8 mouse cellular contexts compared by ENCODE assay signal in genomic region chr7:3664524-3665214, GRCm38 (mm10). TPM values are rescaled to one million over a fixed set of nuclear protein-coding genes. Genes with fewer than 3 reads are reported as not detected.
A peak's percentile ranks its signal among the peaks of the same experiment; 100 is the strongest.
DNase-seq lines count a peak whose midpoint lies in the region; ATAC-seq and TF ChIP-seq lines count a peak whose summit lies in the region.

No protein-coding gene starts in this region.

- H3K4me1 ChIP-seq in cortical plate, adult 2 months (ENCODE audit: control insufficient read depth, insufficient read depth, low read length), result peaks cover 2% of the 10 kb centered on the region; the same call in 1 of the 2 replicates
- peaks cover 16% of the 10 kb centered on the region for H3K4me1 ChIP-seq in hindbrain, embryonic 16.5 days (ENCODE audit: control insufficient read depth, insufficient read depth, low read depth, low read length)
- peaks cover 48% of the 10 kb centered on the region for H3K4me1 ChIP-seq in liver, embryonic 13.5 days (replicated peaks)
- H3K4me1 ChIP-seq in neural tube, embryonic 15.5 days, result peaks cover 27% of the 10 kb centered on the region

- H3K36me3 ChIP-seq in hindbrain, embryonic 16.5 days (ENCODE audit: control insufficient read depth, insufficient read depth, low read length), result peaks cover 19% of the 10 kb centered on the region
- peaks cover 41% of the 10 kb centered on the region for H3K36me3 ChIP-seq in liver, embryonic 13.5 days
- H3K36me3 ChIP-seq in neural tube, embryonic 15.5 days, result peaks cover 32% of the 10 kb centered on the region

- peak overlapping the region; percentile 74 for H3K4me2 ChIP-seq in hindbrain, embryonic 16.5 days (ENCODE audit: low read length)
- peak overlapping the region; percentile 94 for H3K4me2 ChIP-seq in liver, embryonic 13.5 days
- peak overlapping the region; percentile 68 for H3K4me2 ChIP-seq in neural tube, embryonic 15.5 days

- 30% methylated on average over 15 of the region's 15 CpGs for WGBS in hindbrain, embryonic 16.5 days
- WGBS in liver, embryonic 13.5 days (ENCODE audit: insufficient replicate concordance), result 23% methylated on average over 15 of the region's 15 CpGs
- WGBS in neural tube, embryonic 15.5 days, result 30% methylated on average over 15 of the region's 15 CpGs

- peak overlapping the region; percentile 80 for H3K9ac ChIP-seq in hindbrain, embryonic 16.5 days (ENCODE audit: low read depth, low read length)
- H3K9ac ChIP-seq in liver, embryonic 13.5 days, result peak overlapping the region; percentile 82
- H3K9ac ChIP-seq in neural tube, embryonic 15.5 days (replicated peaks), result peak overlapping the region; percentile 66

- peak overlapping the region; percentile 59 for H3K4me3 ChIP-seq in cortical plate, adult 2 months (ENCODE audit: insufficient read depth, low read length)
- H3K4me3 ChIP-seq in hindbrain, embryonic 16.5 days (ENCODE audit: low read length), result peak overlapping the region; percentile 76
- H3K4me3 ChIP-seq in liver, embryonic 13.5 days (replicated peaks), result peak overlapping the region; percentile 74
- H3K4me3 ChIP-seq in neural tube, embryonic 15.5 days (replicated peaks), result peak overlapping the region; percentile 68

- no peak for TF ChIP-seq POLR2A in cortical plate, adult 2 months (IDR thresholded peaks at IDR 0.05; ENCODE audit: extremely low read depth, insufficient read depth, low read length)

- TF ChIP-seq CTCF in cortical plate, adult 2 months (IDR thresholded peaks at IDR 0.05; ENCODE audit: extremely low read depth, insufficient read depth, low read length), result no peak

- H3K9me3 ChIP-seq in hindbrain, embryonic 16.5 days (ENCODE audit: control insufficient read depth, low read length), result no peaks in the 10 kb centered on the region
- no peaks in the 10 kb centered on the region for H3K9me3 ChIP-seq in liver, embryonic 13.5 days (replicated peaks)
- no peaks in the 10 kb centered on the region for H3K9me3 ChIP-seq in neural tube, embryonic 15.5 days (replicated peaks)

- no peak overlapping the region for H3K27ac ChIP-seq in cortical plate, adult 2 months (ENCODE audit: insufficient read depth, low read length)
- peak overlapping the region; percentile 84 for H3K27ac ChIP-seq in hindbrain, embryonic 16.5 days (ENCODE audit: low read depth, low read length)
- peak overlapping the region; percentile 89 for H3K27ac ChIP-seq in liver, embryonic 13.5 days
- peak overlapping the region; percentile 84 for H3K27ac ChIP-seq in neural tube, embryonic 15.5 days (replicated peaks)

- ATAC-seq in hindbrain, embryonic 16.5 days, result peak; percentile 18
- ATAC-seq in liver, embryonic 13.5 days (ENCODE audit: low read depth), result peak; percentile 30
- peak; percentile 41 for ATAC-seq in neural tube, embryonic 15.5 days (ENCODE audit: low FRiP score)

- no peaks in the 10 kb centered on the region for H3K27me3 ChIP-seq in hindbrain, embryonic 16.5 days (replicated peaks; ENCODE audit: control insufficient read depth, insufficient read depth, low read length)
- no peaks in the 10 kb centered on the region for H3K27me3 ChIP-seq in liver, embryonic 13.5 days
- H3K27me3 ChIP-seq in neural tube, embryonic 15.5 days (replicated peaks), result no peaks in the 10 kb centered on the region

- DNase-seq in cerebellum, adult 9-11 months, result peak; percentile 48
- DNase-seq in cerebellum, adult 18-20 months, result no peak
- DNase-seq in liver, embryonic 13.5 days, result peak; percentile 6
- DNase-seq in left cerebral cortex, adult 9 months (ENCODE audit: low spot score in 2 of 2), result no peak
- no peak for DNase-seq in Muller cell, postnatal 12 days (ENCODE audit: inconsistent ontology term)

RNA-seq across cellular contexts. Expression of gene Leng1, which starts 1.0 kb away (rescaled TPM):
- 7.3 and 8.3 TPM in 2 replicates for polyA plus RNA-seq in cortical plate, adult 2 months (2012; rRNA removed)
- polyA plus RNA-seq in hindbrain, embryonic 16.5 days (2015; fragmentation: Nextera tagmentation; extraction: Ambion mirVana), result 13.2 and 13.4 TPM in 2 replicates
- polyA plus RNA-seq in liver, embryonic 13.5 days (2015; fragmentation: Nextera tagmentation; extraction: Ambion mirVana), result 7.2 and 8.6 TPM in 2 replicates
- polyA plus RNA-seq in neural tube, embryonic 15.5 days (2015; fragmentation: Nextera tagmentation; extraction: Ambion mirVana), result 15.3 and 16.3 TPM in 2 replicates

RNA-seq across cellular contexts. Expression of gene Tmc4, which starts 12.7 kb away (rescaled TPM):
- polyA plus RNA-seq in cortical plate, adult 2 months (2012; rRNA removed), result 12.6 and 14.8 TPM in 2 replicates
- polyA plus RNA-seq in hindbrain, embryonic 16.5 days (2015; fragmentation: Nextera tagmentation; extraction: Ambion mirVana), result 3.8 and 4.6 TPM in 2 replicates
- polyA plus RNA-seq in liver, embryonic 13.5 days (2015; fragmentation: Nextera tagmentation; extraction: Ambion mirVana), result 7.3 and 7.8 TPM in 2 replicates
- polyA plus RNA-seq in neural tube, embryonic 15.5 days (2015; fragmentation: Nextera tagmentation; extraction: Ambion mirVana), result 5.6 and 17.2 TPM in 2 replicates

RNA-seq across cellular contexts. Expression of gene Cnot3, which starts 19.6 kb away (rescaled TPM):
- polyA plus RNA-seq in cortical plate, adult 2 months (2012; rRNA removed), result 39.9 and 44.6 TPM in 2 replicates
- 30.0 and 43.1 TPM in 2 replicates for polyA plus RNA-seq in hindbrain, embryonic 16.5 days (2015; fragmentation: Nextera tagmentation; extraction: Ambion mirVana)
- 22.8 and 25.3 TPM in 2 replicates for polyA plus RNA-seq in liver, embryonic 13.5 days (2015; fragmentation: Nextera tagmentation; extraction: Ambion mirVana)
- polyA plus RNA-seq in neural tube, embryonic 15.5 days (2015; fragmentation: Nextera tagmentation; extraction: Ambion mirVana), result 36.4 and 43.0 TPM in 2 replicates

RNA-seq across cellular contexts. Expression of gene Tsen34, which starts 28.0 kb away (rescaled TPM):
- polyA plus RNA-seq in cortical plate, adult 2 months (2012; rRNA removed), result 88.4 and 94.9 TPM in 2 replicates
- polyA plus RNA-seq in hindbrain, embryonic 16.5 days (2015; fragmentation: Nextera tagmentation; extraction: Ambion mirVana), result 282 and 308 TPM in 2 replicates
- polyA plus RNA-seq in liver, embryonic 13.5 days (2015; fragmentation: Nextera tagmentation; extraction: Ambion mirVana), result 41.7 and 43.6 TPM in 2 replicates
- polyA plus RNA-seq in neural tube, embryonic 15.5 days (2015; fragmentation: Nextera tagmentation; extraction: Ambion mirVana), result 285 and 295 TPM in 2 replicates

RNA-seq across cellular contexts. Expression of gene Mboat7, which starts 28.7 kb away (rescaled TPM):
- polyA plus RNA-seq in cortical plate, adult 2 months (2012; rRNA removed), result 155 and 156 TPM in 2 replicates
- 124 and 127 TPM in 2 replicates for polyA plus RNA-seq in hindbrain, embryonic 16.5 days (2015; fragmentation: Nextera tagmentation; extraction: Ambion mirVana)
- polyA plus RNA-seq in liver, embryonic 13.5 days (2015; fragmentation: Nextera tagmentation; extraction: Ambion mirVana), result 19.8 and 20.0 TPM in 2 replicates
- polyA plus RNA-seq in neural tube, embryonic 15.5 days (2015; fragmentation: Nextera tagmentation; extraction: Ambion mirVana), result 105 and 110 TPM in 2 replicates

Comparison
In these comparisons a context has a peak if more than half of its experiments do, and no peak if none do; other contexts are left out.
1. DNase-seq: peak in cerebellum, adult 9-11 months (single experiment) and liver, embryonic 13.5 days (single experiment); none in cerebellum, adult 18-20 months (0 of 2), left cerebral cortex, adult 9 months (0 of 2) and Muller cell, postnatal 12 days (single experiment).
2. Peak in every context shown above with its lines, with median percentiles within 50 percentile points of each other: H3K4me3 ChIP-seq, ATAC-seq, H3K4me2 ChIP-seq and H3K9ac ChIP-seq.